Mouse (Mus musculus): ENCODE data around the gene Hoxc13. TPM values are rescaled to one million over a fixed set of nuclear protein-coding genes. Genes with fewer than 3 reads are reported as not detected.

Gene Hoxc13
- total RNA-seq, 2 experiments from 2014 or later: not detected

GRCm38 (mm10) chr15:102936279-102936972 lies 15.5 kb downstream of the Hoxc13 start, which contains the start of gene Hoxc12:
Hoxc12 (plus strand) TSS chr15:102936757.
- no peak for DNase-seq (ENCODE audit: low spot score in 2 of 2)

DNA sequence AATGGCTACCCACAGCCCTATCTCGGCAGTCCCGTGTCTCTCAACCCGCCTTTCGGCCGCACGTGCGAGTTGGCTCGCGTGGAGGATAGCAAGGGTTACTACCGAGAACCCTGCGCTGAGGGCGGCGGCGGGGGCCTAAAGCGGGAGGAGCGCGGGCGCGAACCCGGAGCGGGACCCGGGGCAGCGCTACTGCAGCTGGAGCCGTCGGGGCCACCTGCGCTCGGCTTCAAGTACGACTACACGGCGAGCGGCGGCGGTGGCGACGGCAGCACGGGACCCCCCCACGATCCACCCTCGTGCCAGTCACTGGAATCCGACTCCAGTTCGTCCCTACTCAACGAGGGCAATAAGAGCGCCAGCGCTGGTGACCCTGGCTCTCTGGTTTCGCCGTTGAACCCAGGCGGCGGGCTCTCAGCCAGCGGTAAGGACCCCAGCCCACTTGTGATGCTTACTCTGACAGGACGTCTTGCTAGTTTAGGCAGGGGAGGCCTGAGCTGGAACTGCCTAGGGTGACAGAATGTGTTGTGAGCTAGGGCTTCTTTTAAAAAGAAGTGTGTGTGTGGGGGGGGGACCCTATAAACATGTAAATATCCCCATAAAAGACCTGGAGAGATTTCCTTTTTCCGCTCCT lies 16.2 kb downstream of the Hoxc13 start:
- no peak for DNase-seq (ENCODE audit: low spot score in 2 of 2)

- no peak for DNase-seq (ENCODE audit: low spot score in 2 of 2)
Measured at GRCm38 (mm10) chr15:102939256-102940155, 18.6 kb downstream of the Hoxc13 start.

GRCm38 (mm10) chr15:102942739-102943467 lies 22.0 kb downstream of the Hoxc13 start:
- DNase-seq (ENCODE audit: low spot score in 2 of 2): no peak

GRCm38 (mm10) chr15:102943468-102943813 lies 22.5 kb downstream of the Hoxc13 start:
- no peak for DNase-seq (ENCODE audit: low spot score in 2 of 2)

DNA sequence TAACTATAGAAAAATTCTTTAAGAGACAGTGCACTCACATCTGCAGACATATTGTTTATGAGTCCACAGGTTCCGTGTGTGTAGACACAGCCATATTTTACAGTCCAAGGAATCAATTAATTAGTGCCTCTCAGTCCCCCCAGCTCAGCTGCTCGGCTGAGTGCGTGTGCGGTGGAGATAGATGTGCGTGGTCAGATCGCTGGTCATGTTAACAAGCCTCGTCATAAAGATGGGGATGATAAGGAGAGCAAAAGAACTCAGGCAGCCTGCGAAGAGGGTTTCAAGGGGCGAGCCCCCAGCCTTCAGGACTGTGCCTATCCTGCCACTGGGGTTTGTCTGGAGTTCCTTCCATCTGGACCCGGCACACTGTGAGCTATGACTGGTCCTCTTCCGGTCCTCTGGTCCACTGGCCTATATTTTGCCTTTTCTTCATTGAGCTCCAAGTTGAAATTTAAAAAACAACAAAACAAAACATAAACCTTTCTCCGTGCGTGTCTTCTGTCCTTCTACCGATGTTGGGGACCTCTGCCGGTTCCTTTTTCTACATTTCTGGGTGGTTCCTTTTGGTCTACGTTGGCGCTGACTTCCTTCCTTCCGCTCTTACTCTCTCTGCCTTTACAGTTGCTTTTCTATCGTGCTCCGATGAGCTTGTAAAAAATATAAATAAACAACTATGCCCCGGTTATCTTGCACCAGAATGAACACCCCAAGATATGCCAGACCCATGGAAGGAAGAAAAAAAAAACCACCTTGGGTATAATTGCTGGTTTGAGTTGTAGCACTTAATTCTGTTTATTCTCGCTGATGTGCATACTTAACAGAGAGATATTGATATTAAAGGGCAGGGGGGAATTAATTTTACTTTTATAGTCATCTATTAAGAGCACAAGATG lies 24.5 kb downstream of the Hoxc13 start:
- no peak for DNase-seq (ENCODE audit: low spot score in 2 of 2)

GRCm38 (mm10) chr15:102947276-102947675 lies 26.4 kb downstream of the Hoxc13 start:
- DNase-seq (ENCODE audit: low spot score in 2 of 2): no peak

GRCm38 (mm10) chr15:102948842-102949241 lies 27.9 kb downstream of the Hoxc13 start:
- DNase-seq (ENCODE audit: low spot score in 2 of 2): no peak

DNA sequence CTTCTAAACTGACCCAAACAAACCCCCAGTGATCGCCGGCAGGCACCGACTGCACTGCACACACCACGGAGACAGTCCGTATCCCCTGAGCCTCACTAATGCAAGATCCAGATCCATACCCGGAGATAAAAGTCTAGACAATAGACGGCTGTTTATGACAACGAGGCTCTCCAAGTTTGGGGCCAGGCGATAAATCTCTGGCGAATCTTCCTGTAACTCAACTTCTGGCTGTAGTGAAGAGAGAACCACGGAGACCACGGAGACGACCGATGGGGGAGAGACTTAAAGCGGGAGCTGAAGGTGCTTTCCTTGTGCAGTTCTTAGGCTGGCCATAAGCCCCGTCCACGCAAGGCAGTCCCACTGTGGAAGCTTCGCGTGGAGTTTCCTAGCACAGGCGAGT lies 28.8 kb downstream of the Hoxc13 start:
- DNase-seq (ENCODE audit: low spot score in 2 of 2): no peak

GRCm38 (mm10) chr15:102950877-102951276 lies 30.0 kb downstream of the Hoxc13 start:
- no peak for DNase-seq (ENCODE audit: low spot score in 2 of 2)

GRCm38 (mm10) chr15:102953561-102953960 lies 32.7 kb downstream of the Hoxc13 start:
- DNase-seq (ENCODE audit: low spot score in 2 of 2): no peak

DNA sequence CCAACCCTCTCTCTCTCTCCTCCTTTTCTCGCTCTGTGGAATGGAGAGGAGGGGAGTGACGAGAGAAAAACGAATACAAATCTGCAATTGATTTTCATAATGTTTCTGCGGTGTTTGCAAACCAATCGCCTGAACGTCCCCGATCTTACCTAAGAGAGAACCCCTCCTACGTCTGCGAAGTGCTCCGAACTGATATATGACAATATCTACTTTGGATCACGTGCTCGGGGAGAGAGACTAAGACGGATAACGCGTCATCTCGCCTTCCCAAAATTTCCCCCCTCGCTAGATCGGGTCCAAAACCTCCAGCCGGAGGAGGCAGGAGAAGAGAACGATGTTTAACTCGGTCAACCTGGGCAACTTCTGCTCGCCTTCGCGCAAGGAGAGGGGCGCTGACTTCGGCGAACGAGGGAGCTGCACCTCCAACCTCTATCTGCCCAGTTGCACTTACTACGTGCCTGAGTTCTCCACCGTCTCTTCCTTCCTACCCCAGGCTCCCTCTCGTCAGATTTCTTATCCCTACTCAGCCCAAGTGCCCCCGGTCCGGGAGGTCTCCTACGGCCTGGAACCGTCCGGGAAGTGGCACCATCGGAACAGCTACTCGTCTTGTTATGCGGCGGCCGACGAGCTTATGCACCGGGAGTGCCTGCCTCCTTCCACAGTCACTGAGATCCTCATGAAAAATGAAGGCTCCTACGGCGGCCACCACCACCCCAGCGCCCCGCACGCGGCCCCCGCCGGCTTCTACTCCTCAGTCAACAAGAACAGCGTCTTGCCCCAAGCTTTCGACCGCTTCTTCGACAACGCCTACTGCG lies 33.5 kb downstream of the Hoxc13 start, which contains the start of gene Hoxc11:
Gene Hoxc11, plus strand, starts transcription at position 236 of the 815 bp plus-strand sequence.
- no peak for DNase-seq (ENCODE audit: low spot score in 2 of 2)

DNA sequence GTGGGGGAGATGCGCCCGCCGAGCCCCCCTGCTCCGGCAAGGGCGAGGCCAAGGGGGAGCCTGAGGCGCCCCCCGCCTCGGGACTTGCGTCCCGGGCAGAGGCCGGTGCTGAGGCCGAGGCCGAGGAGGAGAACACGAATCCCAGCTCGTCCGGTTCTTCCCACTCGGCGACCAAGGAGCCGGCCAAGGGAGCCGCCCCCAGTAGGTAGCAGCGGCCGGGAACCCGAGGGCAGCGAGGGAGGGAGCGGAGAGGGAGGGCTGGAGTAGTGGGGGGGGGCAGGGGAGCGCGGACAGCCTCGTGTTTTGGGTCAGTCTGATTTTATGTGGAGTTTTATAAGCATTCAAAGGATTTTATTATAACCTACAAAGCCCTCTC lies 34.1 kb downstream of the Hoxc13 start:
- no peak for DNase-seq (ENCODE audit: low spot score in 2 of 2)

- no peak for DNase-seq (ENCODE audit: low spot score in 2 of 2)
Measured at GRCm38 (mm10) chr15:102955833-102956640, 35.1 kb downstream of the Hoxc13 start.

GRCm38 (mm10) chr15:102956906-102957305 lies 36.0 kb downstream of the Hoxc13 start:
- no peak for DNase-seq (ENCODE audit: low spot score in 2 of 2)

- no peak for DNase-seq (ENCODE audit: low spot score in 2 of 2)
Measured at GRCm38 (mm10) chr15:102959663-102960191, 38.8 kb downstream of the Hoxc13 start.

- no peak for DNase-seq (ENCODE audit: low spot score in 2 of 2)
Measured at GRCm38 (mm10) chr15:102961728-102962127, 40.8 kb downstream of the Hoxc13 start.

DNA sequence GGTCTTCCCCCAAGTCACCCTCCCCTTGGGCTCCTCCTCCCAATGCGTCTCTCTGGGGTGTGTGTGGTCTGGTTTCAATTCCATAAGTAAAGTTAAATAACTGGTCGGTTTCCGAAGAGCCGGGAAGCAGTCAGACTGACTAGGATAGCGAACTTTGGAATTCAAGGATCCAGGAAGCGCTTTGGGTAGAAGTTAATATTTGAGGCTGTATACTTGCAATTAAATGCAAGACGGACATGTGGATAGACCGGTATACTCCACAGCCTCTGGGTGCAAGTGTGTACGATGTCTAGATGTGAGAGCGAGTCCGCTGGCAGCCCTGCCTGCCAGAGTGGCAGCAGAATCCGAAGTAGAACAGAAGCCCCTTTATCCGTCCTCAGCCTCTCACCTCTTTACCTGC lies 41.6 kb downstream of the Hoxc13 start:
- no peak for DNase-seq (ENCODE audit: low spot score in 2 of 2)
